8 mouse cellular contexts compared by ENCODE assay signal in genomic region chr1:83796961-83797891, GRCm38 (mm10).
DNase-seq lines count a peak whose midpoint lies in the region; ATAC-seq lines count a peak whose summit lies in the region.

No protein-coding gene starts in this region.

- no peak for ATAC-seq in inflammation-experienced regulatory T-cells, adult 6 months

- DNase-seq in adrenal gland, adult 2 months, result peak; percentile 8
- DNase-seq in adrenal gland, adult 18-20 months (ENCODE audit: low spot score in 2 of 2), result no peak
- peak; percentile 6 for DNase-seq in kidney, postnatal 10 days
- no peak for DNase-seq in kidney, adult 9 months
- DNase-seq in forelimb bud, embryonic 11.5 days (ENCODE audit: low read depth, low spot score), result peak; percentile 3
- DNase-seq in layer of hippocampus, postnatal 14 days (ENCODE audit: low spot score in 2 of 2), result peak; percentile 9 to 13
- no peak for DNase-seq in T-cell, adult 2 months (ENCODE audit: low spot score)

Comparison
In these comparisons a context has a peak if more than half of its experiments do, and no peak if none do; other contexts are left out.
1. DNase-seq: peak in adrenal gland, adult 2 months (single experiment), kidney, postnatal 10 days (single experiment), forelimb bud, embryonic 11.5 days (single experiment) and layer of hippocampus, postnatal 14 days (2 of 2); none in adrenal gland, adult 18-20 months (0 of 2), kidney, adult 9 months (single experiment) and T-cell, adult 2 months (single experiment).